Mouse (Mus musculus): Measurements from ENCODE around the gene Ncoa1.
"Not testable (repeated sequence)": the region's sequence is repeated elsewhere in the genome, so short reads cannot be mapped to it uniquely, and the experiment has no call there.

Gene Ncoa1

GRCm38 (mm10) chr12:4313824-4314223 lies 163.2 kb downstream of the Ncoa1 start:
- DNase-seq (ENCODE audit: low read depth, low spot score), result no peak

GRCm38 (mm10) chr12:4306712-4307313 lies 170.2 kb downstream of the Ncoa1 start:
- DNase-seq (ENCODE audit: low read depth, low spot score), result no peak

GRCm38 (mm10) chr12:4299300-4299699 lies 177.7 kb downstream of the Ncoa1 start:
- DNase-seq (ENCODE audit: low read depth, low spot score), result no peak

- no peak for DNase-seq (ENCODE audit: low read depth, low spot score)
Measured at GRCm38 (mm10) chr12:4298626-4299025, 178.4 kb downstream of the Ncoa1 start.

GRCm38 (mm10) chr12:4295881-4296280 lies 181.1 kb downstream of the Ncoa1 start:
- no peak for DNase-seq (ENCODE audit: low read depth, low spot score)

GRCm38 (mm10) chr12:4295281-4295680 lies 181.7 kb downstream of the Ncoa1 start:
- DNase-seq (ENCODE audit: low read depth, low spot score), result peak; percentile 72

GRCm38 (mm10) chr12:4293813-4294212 lies 183.2 kb downstream of the Ncoa1 start:
- no peak for DNase-seq (ENCODE audit: low read depth, low spot score)

GRCm38 (mm10) chr12:4285186-4285585 lies 191.8 kb downstream of the Ncoa1 start:
- DNase-seq (ENCODE audit: low read depth, low spot score), result no peak

- DNase-seq (ENCODE audit: low read depth, low spot score), result no peak
Measured at GRCm38 (mm10) chr12:4279878-4280277, 197.1 kb downstream of the Ncoa1 start.

- DNase-seq (ENCODE audit: low read depth, low spot score), result no peak
Measured at GRCm38 (mm10) chr12:4278978-4279755, 197.8 kb downstream of the Ncoa1 start.

- DNase-seq (ENCODE audit: low read depth, low spot score), result no peak
Measured at GRCm38 (mm10) chr12:4271078-4271477, 205.9 kb downstream of the Ncoa1 start.

GRCm38 (mm10) chr12:4267765-4268164 lies 209.2 kb downstream of the Ncoa1 start:
- no peak for DNase-seq (ENCODE audit: low read depth, low spot score)

- no peak for DNase-seq (ENCODE audit: low read depth, low spot score)
Measured at GRCm38 (mm10) chr12:4252742-4253655, 224.0 kb downstream of the Ncoa1 start.

GRCm38 (mm10) chr12:4249786-4250185 lies 227.2 kb downstream of the Ncoa1 start:
- DNase-seq (ENCODE audit: low read depth, low spot score), result no peak

- peak; percentile 36 for DNase-seq (ENCODE audit: low read depth, low spot score)
Measured at GRCm38 (mm10) chr12:4245742-4246141, 231.2 kb downstream of the Ncoa1 start.

GRCm38 (mm10) chr12:4243805-4244204 lies 233.2 kb downstream of the Ncoa1 start:
- no peak for DNase-seq (ENCODE audit: low read depth, low spot score)

- not testable (repeated sequence) for DNase-seq (ENCODE audit: low read depth, low spot score)
Measured at GRCm38 (mm10) chr12:4240281-4240680, 236.7 kb downstream of the Ncoa1 start.

GRCm38 (mm10) chr12:4237481-4237880 lies 239.5 kb downstream of the Ncoa1 start:
- DNase-seq (ENCODE audit: low read depth, low spot score), result no peak

GRCm38 (mm10) chr12:4233572-4234508 lies 243.1 kb downstream of the Ncoa1 start, which contains the start of the genes Ptrhd1 and Cenpo:
TSS of gene Ptrhd1 (plus strand) at chr12:4234027.
TSS of gene Cenpo (minus strand) at chr12:4234294.
- DNase-seq (ENCODE audit: low read depth, low spot score), result peak; percentile 98

GRCm38 (mm10) chr12:4232777-4233176 lies 244.2 kb downstream of the Ncoa1 start:
- no peak for DNase-seq (ENCODE audit: low read depth, low spot score)

- no peak for DNase-seq (ENCODE audit: low read depth, low spot score)
Measured at GRCm38 (mm10) chr12:4230156-4230555, 246.8 kb downstream of the Ncoa1 start.
